Comparison of ENCODE assay signal across 8 mouse cellular contexts in the genomic region with DNA sequence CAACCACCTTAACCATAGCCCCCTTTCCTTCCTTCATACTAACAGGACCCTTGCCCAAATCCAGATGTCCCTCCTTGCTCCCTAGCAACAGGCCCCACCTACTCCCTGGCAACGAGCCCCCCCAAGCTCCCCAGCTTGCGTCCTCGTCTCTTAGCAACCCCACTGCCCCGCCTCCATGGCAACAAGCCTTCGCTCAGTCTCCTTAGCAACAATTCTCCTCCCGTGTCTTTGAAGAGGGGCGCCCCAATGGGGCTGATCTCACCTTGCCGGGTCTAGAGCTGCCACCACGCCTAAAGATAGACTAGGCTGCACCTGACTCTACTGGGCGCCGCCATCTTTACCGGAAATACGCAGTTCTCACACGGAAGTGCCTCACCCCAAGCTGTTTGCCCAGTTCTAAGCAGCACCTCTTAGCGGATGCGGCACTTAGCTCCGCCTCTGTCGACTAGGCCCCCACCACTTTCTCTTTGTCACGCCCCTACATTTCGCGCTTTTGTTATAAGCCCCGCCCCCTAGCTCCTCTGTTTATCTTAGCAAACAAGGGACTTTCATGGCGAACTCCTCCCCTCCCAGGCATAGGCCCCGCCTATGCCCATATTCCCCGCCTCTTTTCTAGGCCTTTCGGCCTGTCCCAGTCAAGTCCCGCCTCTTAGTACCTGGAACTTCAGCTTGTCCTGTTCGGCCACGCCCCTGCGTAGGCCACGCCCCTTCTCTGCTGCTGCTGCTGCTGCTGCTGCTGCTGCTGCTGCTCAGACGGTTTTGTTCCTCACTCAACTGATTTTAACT. TPM values are rescaled to one million over a fixed set of nuclear protein-coding genes. Genes with fewer than 3 reads are reported as not detected.
DNase-seq lines count a peak whose midpoint lies in the region; ATAC-seq and TF ChIP-seq lines count a peak whose summit lies in the region.

Hspbp1 (minus strand) TSS at position 437 of the 786 bp plus-strand sequence.

- peak within 1 kb of the TSS; percentile 31; the same call in 1 of the 2 replicates for H3K9ac ChIP-seq in embryonic facial prominence, embryonic 15.5 days
- peak within 1 kb of the TSS; percentile 58 for H3K9ac ChIP-seq in limb, embryonic 14.5 days (ENCODE audit: low read depth, low read length, severe bottlenecking)
- H3K9ac ChIP-seq in midbrain, postnatal 0 days (replicated peaks; ENCODE audit: low read length, poor library complexity, severe bottlenecking): peak within 1 kb of the TSS; percentile 70

- peak within 1 kb of the TSS; percentile 79 for H3K4me3 ChIP-seq in bone marrow, adult 2 months (replicated peaks; ENCODE audit: control insufficient read depth, low read depth, low read length)
- peak within 1 kb of the TSS; percentile 84 for H3K4me3 ChIP-seq in embryonic facial prominence, embryonic 15.5 days (replicated peaks)
- peak within 1 kb of the TSS; percentile 73 for H3K4me3 ChIP-seq in limb, embryonic 14.5 days (replicated peaks; ENCODE audit: low read length)
- H3K4me3 ChIP-seq in midbrain, postnatal 0 days (ENCODE audit: low read depth, low read length): peak within 1 kb of the TSS; percentile 73

- DNase-seq in 416B (ENCODE audit: low read depth): peak; percentile 100
- DNase-seq in heart, adult 8-10 months (ENCODE audit: low spot score): peak; percentile 96
- DNase-seq in kidney, adult 9 months: peak; percentile 99
- peak; percentile 97 for DNase-seq in limb, embryonic 14.5 days (ENCODE audit: low spot score)
- peak; percentile 96 for DNase-seq in midbrain, postnatal 0 days (ENCODE audit: low spot score)
- DNase-seq in spleen, postnatal 14 days (ENCODE audit: low spot score in 2 of 2): peak; percentile 88 to 89

- WGBS in bone marrow, adult 2 months: 1% methylated on average over 32 of the region's 32 CpGs
- WGBS in embryonic facial prominence, embryonic 15.5 days: under 1% methylated on average over 32 of the region's 32 CpGs
- WGBS in limb, embryonic 14.5 days: 0% methylated on average over 32 of the region's 32 CpGs
- WGBS in midbrain, postnatal 0 days: under 1% methylated on average over 32 of the region's 32 CpGs

- no peaks in the 10 kb centered on the region for H3K9me3 ChIP-seq in embryonic facial prominence, embryonic 15.5 days (replicated peaks)
- H3K9me3 ChIP-seq in limb, embryonic 14.5 days (ENCODE audit: control insufficient read depth, low read length): no peaks in the 10 kb centered on the region
- no peaks in the 10 kb centered on the region for H3K9me3 ChIP-seq in midbrain, postnatal 0 days (ENCODE audit: low read length)

- peak; percentile 97 for ATAC-seq in embryonic facial prominence, embryonic 15.5 days (ENCODE audit: insufficient number of reproducible peaks, low FRiP score, low TSS enrichment, low read depth)
- ATAC-seq in limb, embryonic 14.5 days (ENCODE audit: low FRiP score, low read depth): peak; percentile 97
- peak; percentile 97 for ATAC-seq in midbrain, postnatal 0 days (ENCODE audit: low FRiP score)

- no peaks in the 10 kb centered on the region for H3K27me3 ChIP-seq in embryonic facial prominence, embryonic 15.5 days
- no peaks in the 10 kb centered on the region for H3K27me3 ChIP-seq in limb, embryonic 14.5 days (ENCODE audit: control insufficient read depth, insufficient read depth, low read length)
- H3K27me3 ChIP-seq in midbrain, postnatal 0 days (ENCODE audit: insufficient read depth, low read length): no peaks in the 10 kb centered on the region

- TF ChIP-seq CTCF in bone marrow, adult 2 months (IDR thresholded peaks at IDR 0.05; ENCODE audit: control insufficient read depth, insufficient read depth, low read length): no peak
- TF ChIP-seq CTCF in midbrain, postnatal 0 days (IDR thresholded peaks at IDR 0.05): peak; percentile 30; the same call in 1 of the 2 replicates

- peaks cover 18% of the 10 kb centered on the region for H3K36me3 ChIP-seq in embryonic facial prominence, embryonic 15.5 days
- H3K36me3 ChIP-seq in limb, embryonic 14.5 days (ENCODE audit: control insufficient read depth, insufficient read depth, low read length): peaks cover 20% of the 10 kb centered on the region
- peaks cover 8% of the 10 kb centered on the region for H3K36me3 ChIP-seq in midbrain, postnatal 0 days (ENCODE audit: insufficient read depth, low read length)

- peak within 1 kb of the TSS; percentile 55 for H3K27ac ChIP-seq in bone marrow, adult 2 months (ENCODE audit: control insufficient read depth, insufficient read depth, low read depth, low read length, poor library complexity)
- peak within 1 kb of the TSS; percentile 65 for H3K27ac ChIP-seq in embryonic facial prominence, embryonic 15.5 days (replicated peaks)
- peak within 1 kb of the TSS; percentile 70 for H3K27ac ChIP-seq in limb, embryonic 14.5 days (replicated peaks; ENCODE audit: low read depth, low read length)
- peak within 1 kb of the TSS; percentile 65 for H3K27ac ChIP-seq in midbrain, postnatal 0 days (ENCODE audit: low read depth, low read length)

- peak; percentile 13; the same call in 1 of the 2 replicates for TF ChIP-seq POLR2A in bone marrow, adult 2 months (IDR thresholded peaks at IDR 0.05; ENCODE audit: borderline replicate concordance, control insufficient read depth, low read depth, low read length)
- TF ChIP-seq POLR2A in limb, embryonic 14.5 days (IDR thresholded peaks at IDR 0.05; ENCODE audit: borderline replicate concordance, extremely low read depth, insufficient read depth, insufficient read length): no peak

- peaks cover 4% of the 10 kb centered on the region; the same call in 1 of the 2 replicates for H3K4me1 ChIP-seq in bone marrow, adult 2 months (ENCODE audit: control insufficient read depth, insufficient read depth, low read length)
- peaks cover 9% of the 10 kb centered on the region for H3K4me1 ChIP-seq in embryonic facial prominence, embryonic 15.5 days
- peaks cover 8% of the 10 kb centered on the region for H3K4me1 ChIP-seq in limb, embryonic 14.5 days (ENCODE audit: control insufficient read depth, insufficient read depth, low read length)
- H3K4me1 ChIP-seq in midbrain, postnatal 0 days (ENCODE audit: insufficient read depth, low read length): peaks cover 5% of the 10 kb centered on the region

- peak within 1 kb of the TSS; percentile 93 for H3K4me2 ChIP-seq in embryonic facial prominence, embryonic 15.5 days (replicated peaks)
- H3K4me2 ChIP-seq in limb, embryonic 14.5 days (replicated peaks; ENCODE audit: low read depth, low read length, severe bottlenecking): peak within 1 kb of the TSS; percentile 86
- H3K4me2 ChIP-seq in midbrain, postnatal 0 days (ENCODE audit: low read depth, low read length, poor library complexity, severe bottlenecking): peak within 1 kb of the TSS; percentile 90

RNA-seq across cellular contexts. Expression of gene Hspbp1, which starts in this region (rescaled TPM):
- polyA plus RNA-seq in bone marrow, adult 2 months (2011; ENCODE audit: insufficient read depth, insufficient read length, low replicate concordance, missing spikeins): 11.7 and 19.8 TPM in 2 replicates
- polyA plus RNA-seq in embryonic facial prominence, embryonic 15.5 days (2015; fragmentation: Nextera tagmentation; extraction: Ambion mirVana): 80.6 and 87.7 TPM in 2 replicates
- 10 to 100 TPM; 28.4 to 36.3 (median 33.5) TPM for total RNA-seq in heart, adult 8-10 months (2022)
- polyA plus RNA-seq in limb, embryonic 14.5 days (2012; rRNA removed): 55.6 and 72.9 TPM in 2 replicates
- polyA plus RNA-seq in limb, embryonic 14.5 days (2014; fragmentation: Nextera tagmentation; extraction: Ambion mirVana): 77.5 and 82.5 TPM in 2 replicates
- total RNA-seq in midbrain, postnatal 0 days (2014; rRNA removed): 247 TPM in 2 replicates
- 193 and 199 TPM in 2 replicates for polyA plus RNA-seq in midbrain, postnatal 0 days (2015; fragmentation: Nextera tagmentation; extraction: Ambion mirVana)

Comparison
In these comparisons a context has a peak if more than half of its experiments do, and no peak if none do; other contexts are left out.
1. Peak in every context shown above with its lines: DNase-seq, ATAC-seq, H3K4me3 ChIP-seq and H3K27ac ChIP-seq.